19 mouse cellular contexts compared by ENCODE assay signal in genomic region chr3:133317845-133318244, GRCm38 (mm10).
"Had no signal": no experiment of that assay in that cellular context is flagged by ENCODE, and none has a peak within 500 bp of the region (broad histone marks: within the 10 kb centered on the region; RNA-seq: fewer than 3 reads in every experiment).

No protein-coding gene starts in this region.

- H3K4me1 ChIP-seq: lung, embryonic 15.5 days; midbrain, embryonic 12.5 days; neural tube, embryonic 13.5 days; neural tube, embryonic 15.5 days had no signal

- H3K27me3 ChIP-seq: lung, embryonic 15.5 days; midbrain, embryonic 12.5 days; neural tube, embryonic 13.5 days; neural tube, embryonic 15.5 days had no signal

- ATAC-seq: lung, postnatal 0 days; midbrain, embryonic 16.5 days had no signal

- H3K27ac ChIP-seq: lung, embryonic 15.5 days; midbrain, embryonic 10.5 days; midbrain, embryonic 12.5 days; neural tube, embryonic 13.5 days; neural tube, embryonic 15.5 days had no signal

- H3K9ac ChIP-seq: lung, embryonic 15.5 days; midbrain, embryonic 12.5 days; neural tube, embryonic 13.5 days; neural tube, embryonic 15.5 days had no signal

- H3K4me2 ChIP-seq: lung, embryonic 15.5 days; midbrain, embryonic 12.5 days; neural tube, embryonic 13.5 days; neural tube, embryonic 15.5 days had no signal

- H3K9me3 ChIP-seq: lung, embryonic 15.5 days; midbrain, embryonic 12.5 days; neural tube, embryonic 13.5 days; neural tube, embryonic 15.5 days had no signal

- DNase-seq: lung, adult 2 months; lung, postnatal 4 days; midbrain, embryonic 14.5 days; retina, postnatal 1 day; right cerebral cortex, adult 18-20 months; right cerebral cortex, postnatal 25 days; right cerebral cortex, postnatal 4 days; spleen, adult 18-20 months; thymus, adult 18-20 months; thymus, postnatal 14 days; thymus, postnatal 36 days had no signal

- H3K36me3 ChIP-seq: lung, embryonic 15.5 days; neural tube, embryonic 15.5 days had no signal

- H3K4me3 ChIP-seq: lung, embryonic 15.5 days; midbrain, embryonic 10.5 days; midbrain, embryonic 12.5 days; myocyte; neural tube, embryonic 13.5 days; neural tube, embryonic 15.5 days had no signal
